ENCODE assay signal across 12 mouse cellular contexts in genomic region chr17:80002385-80002852, GRCm38 (mm10). TPM values are rescaled to one million over a fixed set of nuclear protein-coding genes. Genes with fewer than 3 reads are reported as not detected.
DNase-seq lines count a peak whose midpoint lies in the region; ATAC-seq and TF ChIP-seq lines count a peak whose summit lies in the region.
"Had no signal": no experiment of that assay in that cellular context is flagged by ENCODE, and none has a peak within 500 bp of the region (broad histone marks: within the 10 kb centered on the region; RNA-seq: fewer than 3 reads in every experiment).

No protein-coding gene starts in this region.

- peaks cover 10% of the 10 kb centered on the region for H3K4me1 ChIP-seq in intestine, embryonic 15.5 days (replicated peaks)

- ATAC-seq in intestine, embryonic 15.5 days: peak; percentile 87

- H3K9ac ChIP-seq in intestine, embryonic 15.5 days: no peak overlapping the region

- H3K4me2 ChIP-seq in intestine, embryonic 15.5 days (replicated peaks): no peak overlapping the region
- no peak overlapping the region for H3K4me2 ChIP-seq in myocyte (ENCODE audit: low read depth)

- no peak overlapping the region for H3K27ac ChIP-seq in intestine, embryonic 15.5 days
- H3K27ac ChIP-seq: hindbrain, embryonic 10.5 days had no signal

- H3K27me3 ChIP-seq in intestine, embryonic 15.5 days (replicated peaks): no peaks in the 10 kb centered on the region
- H3K27me3 ChIP-seq in myocyte (ENCODE audit: control insufficient read depth, insufficient read depth, insufficient read length): no peaks in the 10 kb centered on the region
- H3K27me3 ChIP-seq: CH12.LX had no signal

- H3K79me2 ChIP-seq in myocyte (ENCODE audit: control insufficient read depth, insufficient read depth): no peaks in the 10 kb centered on the region

- no peak for TF ChIP-seq POLR2A in myocyte (IDR thresholded peaks at IDR 0.05; ENCODE audit: insufficient read length, low read depth)

- H3K4me3 ChIP-seq in intestine, embryonic 15.5 days (replicated peaks): no peak overlapping the region
- H3K4me3 ChIP-seq in myocyte: no peak overlapping the region
- H3K4me3 ChIP-seq: hindbrain, embryonic 10.5 days; megakaryocyte, embryonic 14.5 days had no signal

- intact Hi-C loops in left cerebral cortex, postnatal 4 days (cut with DNase I): loop anchor here (5.0 kb wide), 1 partner anchor 110 kb away; no protein-coding TSS in a partner anchor
- intact Hi-C loops in left cerebral cortex, postnatal 25 days (cut with DNase I): loop anchor here (5.0 kb wide), 1 partner anchor 300 kb away; no protein-coding TSS in a partner anchor

- no peaks in the 10 kb centered on the region for H3K9me3 ChIP-seq in intestine, embryonic 15.5 days

- no peaks in the 10 kb centered on the region for H3K36me3 ChIP-seq in intestine, embryonic 15.5 days
- no peaks in the 10 kb centered on the region for H3K36me3 ChIP-seq in myocyte (ENCODE audit: control insufficient read depth, insufficient read depth)
- H3K36me3 ChIP-seq: hindbrain, embryonic 10.5 days had no signal

- DNase-seq in left cerebral cortex, postnatal 4 days: peak; percentile 39
- no peak for DNase-seq in left cerebral cortex, postnatal 25 days (ENCODE audit: low spot score in 2 of 2)
- DNase-seq in gastrocnemius, postnatal 25 days: peak; percentile 91
- DNase-seq in urinary bladder, postnatal 14 days (ENCODE audit: low spot score): no peak
- no peak for DNase-seq in left cerebral cortex, adult 11 months (ENCODE audit: low spot score)
- DNase-seq: kidney, postnatal 14 days; thymus, postnatal 25 days had no signal

- no peak overlapping the region for H3ac ChIP-seq in myocyte (ENCODE audit: control insufficient read depth, insufficient read length)

- WGBS in intestine, embryonic 15.5 days: 59% methylated on average over 3 of the region's 3 CpGs

TF ChIP-seq in myocyte, 11 proteins besides CTCF, POLR2A, EP300 and RAD21:
- TF ChIP-seq MYOG (IDR thresholded peaks at IDR 0.05; ENCODE audit: control insufficient read depth in 1 of 3, insufficient read depth in 1 of 3, insufficient read length in 2 of 3, low read depth in 2 of 3) (peak in 2 of 3 experiments; percentile 9 to 32), REST (IDR thresholded peaks at IDR 0.05; ENCODE audit: insufficient read depth, insufficient read length) (no peak), POLR2AphosphoS2 (IDR thresholded peaks at IDR 0.05; ENCODE audit: insufficient read length, low read depth) (no peak), MAX (IDR thresholded peaks at IDR 0.05; ENCODE audit: low read depth) (no peak), MYOD1 (IDR thresholded peaks at IDR 0.05; ENCODE audit: control insufficient read depth in 1 of 3, insufficient read length in 2 of 3, low read depth in 2 of 3) (peak in 1 of 3 experiments; percentile 9)

RNA-seq across cellular contexts. Expression of gene Hnrnpll, which starts 59.7 kb away (rescaled TPM):
- total RNA-seq in left cerebral cortex, postnatal 4 days (2021): 10 to 100 TPM; 86.5 to 92.9 TPM
- total RNA-seq in left cerebral cortex, postnatal 25 days (2021): 10 to 100 TPM; 55.4 to 63.6 TPM
- total RNA-seq in gastrocnemius, postnatal 25 days (2021): 10 to 100 TPM; 13.7 to 14.6 TPM
- polyA plus RNA-seq in intestine, embryonic 15.5 days (2015; fragmentation: Nextera tagmentation; extraction: Ambion mirVana): 50.0 and 56.5 TPM in 2 replicates
- polyA plus RNA-seq in myocyte (2012; fragmentation: generic; extraction: Trizol): 24.0 TPM

Comparison
In these comparisons a context has a peak if more than half of its experiments do, and no peak if none do; other contexts are left out.
1. DNase-seq: peak in left cerebral cortex, postnatal 4 days (single experiment) and gastrocnemius, postnatal 25 days (single experiment); none in left cerebral cortex, postnatal 25 days (0 of 2), urinary bladder, postnatal 14 days (single experiment) and left cerebral cortex, adult 11 months (single experiment).